Mouse (Mus musculus): Measurements from ENCODE around the gene Sowahd. TPM values are rescaled to one million over a fixed set of nuclear protein-coding genes. Genes with fewer than 3 reads are reported as not detected.
A peak's percentile ranks its signal among the peaks of the same experiment; 100 is the strongest.
"Not testable (repeated sequence)": the region's sequence is repeated elsewhere in the genome, so short reads cannot be mapped to it uniquely, and the experiment has no call there.

The Sowahd gene
- polyA plus RNA-seq, 1 experiment from 2014 or later: not detected

- Histone ChIP-seq H3K27ac (no peak overlapping the region), H3K9ac (no peak overlapping the region), H3K9me3 (no peaks in the 10 kb centered on the region), H3K27me3 (no peaks in the 10 kb centered on the region), H3K4me1 (no peaks in the 10 kb centered on the region), H3K36me3 (replicated peaks) (no peaks in the 10 kb centered on the region), H3K4me3 (replicated peaks) (no peak overlapping the region), H3K4me2 (no peak overlapping the region)
- ATAC-seq (ENCODE audit: low FRiP score): no peak; the same call in 1 of the 2 replicates
- WGBS: 35% methylated on average over 9 of the region's 9 CpGs
These were observed 25.7 kb downstream of the Sowahd start for GRCm38 (mm10) chrX:37074262-37074892.

- WGBS: 88% methylated on average over 8 of the region's 8 CpGs
These were observed 28.0 kb downstream of the Sowahd start for GRCm38 (mm10) chrX:37076651-37077050.

GRCm38 (mm10) chrX:37080345-37080744 is 31.7 kb downstream of the Sowahd start:
- H3K36me3 ChIP-seq (replicated peaks): peaks cover 19% of the 10 kb centered on the region
- H3K27ac ChIP-seq; ATAC-seq (ENCODE audit: low FRiP score); H3K4me3 ChIP-seq (replicated peaks); H3K4me2 ChIP-seq; H3K27me3 ChIP-seq; H3K9ac ChIP-seq; H3K4me1 ChIP-seq; H3K9me3 ChIP-seq: not testable (repeated sequence)
- 69% methylated on average over 4 of the region's 4 CpGs for WGBS

More at GRCm38 (mm10) chrX:37076651-37077050, 28.0 kb downstream of the Sowahd start:
- H3K4me1 ChIP-seq: no peaks in the 10 kb centered on the region
- ATAC-seq (ENCODE audit: low FRiP score): no peak
- no peak overlapping the region for H3K4me3 ChIP-seq (replicated peaks)
- H3K9ac ChIP-seq: no peak overlapping the region
- H3K27me3 ChIP-seq: no peaks in the 10 kb centered on the region
- peaks cover 12% of the 10 kb centered on the region for H3K36me3 ChIP-seq (replicated peaks)
- H3K4me2 ChIP-seq: no peak overlapping the region
- no peak overlapping the region for H3K27ac ChIP-seq
- no peaks in the 10 kb centered on the region for H3K9me3 ChIP-seq

- Histone ChIP-seq H3K4me3 (replicated peaks) (no peak overlapping the region), H3K27me3 (no peaks in the 10 kb centered on the region), H3K27ac (no peak overlapping the region), H3K4me2 (no peak overlapping the region), H3K9me3 (no peaks in the 10 kb centered on the region), H3K4me1 (peaks cover 10% of the 10 kb centered on the region), H3K36me3 (replicated peaks) (peaks cover 19% of the 10 kb centered on the region), H3K9ac (no peak overlapping the region)
- ATAC-seq (ENCODE audit: low FRiP score): no peak
- 61% methylated on average over 6 of the region's 6 CpGs for WGBS
These were observed 32.5 kb downstream of the Sowahd start for GRCm38 (mm10) chrX:37081194-37081593.

DNA sequence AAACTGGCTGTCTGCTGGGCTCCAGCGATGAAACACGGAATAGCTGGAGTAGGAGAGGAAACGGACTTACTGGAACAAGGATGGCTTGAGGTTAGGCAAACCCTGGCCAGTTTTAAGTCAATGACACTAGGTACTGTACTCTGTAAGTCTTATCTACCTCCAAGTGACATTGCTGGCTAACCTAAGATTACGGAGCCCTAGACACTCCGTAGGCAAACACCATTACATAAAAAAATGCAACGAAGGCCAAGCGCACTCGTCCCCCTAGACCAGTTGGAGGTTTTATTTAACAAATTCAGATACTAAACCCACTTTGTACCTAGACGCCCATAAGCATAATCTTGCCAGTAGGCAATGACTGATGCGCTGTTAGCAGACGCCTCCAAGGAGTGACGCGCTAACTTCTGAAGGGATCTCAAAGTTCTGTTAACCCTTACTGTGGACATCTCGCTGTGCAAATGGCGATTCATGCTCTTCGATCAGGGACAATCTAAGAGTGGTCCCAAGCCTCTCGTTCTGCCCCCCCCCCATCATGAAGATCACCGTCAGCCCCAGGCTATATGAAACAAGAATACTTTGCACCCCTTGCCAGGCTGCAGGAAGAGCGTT is 35.8 kb downstream of the Sowahd start:
- Histone ChIP-seq H3K9ac (peak overlapping the region; percentile 75), H3K27me3 (no peaks in the 10 kb centered on the region), H3K4me3 (replicated peaks) (peak overlapping the region; percentile 54), H3K36me3 (replicated peaks) (peaks cover 19% of the 10 kb centered on the region), H3K4me2 (peak overlapping the region; percentile 60), H3K9me3 (no peaks in the 10 kb centered on the region), H3K27ac (peak overlapping the region; percentile 85), H3K4me1 (peaks cover 10% of the 10 kb centered on the region)
- WGBS: 15% methylated on average over 19 of the region's 19 CpGs
- ATAC-seq (ENCODE audit: low FRiP score): peak; percentile 39

DNA sequence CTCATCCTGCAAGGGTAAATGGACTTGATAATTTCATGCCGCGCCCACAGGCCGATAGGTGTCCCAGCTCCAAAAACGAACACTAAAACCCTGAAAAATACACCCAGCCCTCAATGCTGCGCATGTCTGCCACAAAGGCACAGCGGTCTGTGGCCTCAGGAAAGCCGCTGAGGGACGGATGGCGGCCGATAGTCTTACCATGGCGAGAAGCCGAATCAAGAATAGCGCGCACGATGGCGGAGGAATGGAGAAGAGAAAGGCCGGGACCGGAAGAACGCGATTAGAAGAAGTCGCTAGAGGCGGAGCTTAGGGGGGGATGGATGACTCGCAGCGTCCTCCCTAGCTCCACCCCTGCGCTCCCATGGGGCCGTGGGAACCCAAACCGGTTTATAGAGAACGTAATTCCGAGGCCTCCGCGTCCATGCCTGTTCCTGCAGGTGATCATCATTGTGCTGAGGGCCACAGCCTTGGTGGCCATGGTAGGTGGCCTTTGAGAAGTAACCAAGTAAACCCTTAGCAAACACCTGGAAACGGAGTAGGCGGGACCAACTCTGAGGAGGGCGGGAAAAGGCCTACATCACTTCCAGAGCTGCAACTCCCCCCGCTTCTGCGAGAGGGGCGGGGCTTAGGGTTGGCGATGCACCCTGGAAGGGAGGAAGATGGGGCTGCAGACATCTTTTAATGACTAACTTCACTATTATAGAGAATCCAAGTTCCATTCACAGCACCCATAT is 36.4 kb downstream of the Sowahd start, which contains the start of gene Rpl39:
Gene Rpl39 (minus strand): TSS at position 476 of the 734 bp plus-strand sequence.
- Histone ChIP-seq H3K4me1 (peaks cover 10% of the 10 kb centered on the region), H3K4me2 (peak within 1 kb of the TSS; percentile 60), H3K9ac (peak within 1 kb of the TSS; percentile 75), H3K36me3 (replicated peaks) (peaks cover 17% of the 10 kb centered on the region), H3K27me3 (no peaks in the 10 kb centered on the region), H3K27ac (peak within 1 kb of the TSS; percentile 85), H3K9me3 (no peaks in the 10 kb centered on the region), H3K4me3 (replicated peaks) (peak within 1 kb of the TSS; percentile 54)
- WGBS: 18% methylated on average over 38 of the region's 38 CpGs
- peak; percentile 96 for ATAC-seq (ENCODE audit: low FRiP score)

GRCm38 (mm10) chrX:37085665-37086064 is 37.0 kb downstream of the Sowahd start:
- no peak overlapping the region for H3K9ac ChIP-seq
- WGBS: 33% methylated on average over 9 of the region's 9 CpGs
- H3K4me3 ChIP-seq (replicated peaks): peak overlapping the region; percentile 54
- peaks cover 15% of the 10 kb centered on the region for H3K36me3 ChIP-seq (replicated peaks)
- no peak for ATAC-seq (ENCODE audit: low FRiP score)
- no peaks in the 10 kb centered on the region for H3K27me3 ChIP-seq
- peak overlapping the region; percentile 85 for H3K27ac ChIP-seq
- peak overlapping the region; percentile 47 for H3K4me2 ChIP-seq
- H3K4me1 ChIP-seq: peaks cover 10% of the 10 kb centered on the region
- H3K9me3 ChIP-seq: no peaks in the 10 kb centered on the region

GRCm38 (mm10) chrX:37088778-37089177 is 40.1 kb downstream of the Sowahd start:
- ATAC-seq (ENCODE audit: low FRiP score): no peak
- no peaks in the 10 kb centered on the region for H3K27me3 ChIP-seq
- H3K27ac ChIP-seq: no peak overlapping the region
- no peaks in the 10 kb centered on the region for H3K4me1 ChIP-seq
- no peaks in the 10 kb centered on the region for H3K9me3 ChIP-seq
- H3K4me3 ChIP-seq (replicated peaks): no peak overlapping the region
- WGBS: 88% methylated on average over 1 of the region's 1 CpGs
- H3K9ac ChIP-seq: no peak overlapping the region
- H3K36me3 ChIP-seq (replicated peaks): no peaks in the 10 kb centered on the region; the same call in 1 of the 2 replicates
- H3K4me2 ChIP-seq: no peak overlapping the region

- ATAC-seq (ENCODE audit: low FRiP score): no peak
- Histone ChIP-seq H3K4me1 (no peaks in the 10 kb centered on the region), H3K4me3 (replicated peaks) (no peak overlapping the region), H3K27ac (no peak overlapping the region), H3K9me3 (no peaks in the 10 kb centered on the region), H3K9ac (no peak overlapping the region), H3K36me3 (replicated peaks) (no peaks in the 10 kb centered on the region; the same call in 1 of the 2 replicates), H3K4me2 (no peak overlapping the region), H3K27me3 (no peaks in the 10 kb centered on the region)
- 98% methylated on average over 3 of the region's 3 CpGs for WGBS
These were observed 42.8 kb downstream of the Sowahd start for GRCm38 (mm10) chrX:37091457-37091856.

DNA sequence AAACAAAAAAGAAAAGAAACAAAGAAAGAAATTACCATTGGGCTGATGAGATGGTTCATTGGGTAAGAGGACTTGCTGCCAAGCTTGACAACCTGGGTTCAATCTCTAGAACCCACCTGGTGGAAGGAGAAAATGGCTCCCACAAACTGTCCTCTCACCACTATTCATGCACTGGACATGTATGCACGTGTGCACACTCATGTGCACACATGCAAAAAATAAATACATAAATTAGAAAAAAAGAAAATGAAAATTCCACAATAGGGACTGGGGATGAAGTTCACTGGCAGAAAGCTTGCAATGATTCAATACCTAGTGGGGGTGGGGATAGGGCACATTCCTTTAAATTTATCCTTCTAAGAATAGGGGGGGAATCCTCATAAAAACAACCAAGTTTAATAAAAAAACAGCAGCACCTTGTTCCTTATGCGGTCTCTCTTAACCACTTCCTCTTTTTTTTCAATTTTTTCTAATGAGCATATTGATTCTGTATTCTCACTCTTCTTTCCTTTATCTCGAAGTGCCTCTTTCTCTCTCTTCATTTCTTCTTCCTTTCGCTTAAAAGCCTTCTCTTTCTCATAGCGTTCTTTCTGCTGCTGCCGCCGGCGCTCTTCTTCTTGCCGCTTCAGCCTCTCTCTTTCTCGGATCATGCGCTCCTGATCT is 46.6 kb downstream of the Sowahd start:
- Histone ChIP-seq H3K27me3 (no peaks in the 10 kb centered on the region), H3K4me2 (no peak overlapping the region), H3K9me3 (no peaks in the 10 kb centered on the region), H3K9ac (no peak overlapping the region), H3K36me3 (replicated peaks) (peaks cover 17% of the 10 kb centered on the region), H3K4me3 (replicated peaks) (no peak overlapping the region), H3K4me1 (no peaks in the 10 kb centered on the region), H3K27ac (no peak overlapping the region)
- WGBS: 92% methylated on average over 11 of the region's 11 CpGs
- no peak for ATAC-seq (ENCODE audit: low FRiP score)

DNA sequence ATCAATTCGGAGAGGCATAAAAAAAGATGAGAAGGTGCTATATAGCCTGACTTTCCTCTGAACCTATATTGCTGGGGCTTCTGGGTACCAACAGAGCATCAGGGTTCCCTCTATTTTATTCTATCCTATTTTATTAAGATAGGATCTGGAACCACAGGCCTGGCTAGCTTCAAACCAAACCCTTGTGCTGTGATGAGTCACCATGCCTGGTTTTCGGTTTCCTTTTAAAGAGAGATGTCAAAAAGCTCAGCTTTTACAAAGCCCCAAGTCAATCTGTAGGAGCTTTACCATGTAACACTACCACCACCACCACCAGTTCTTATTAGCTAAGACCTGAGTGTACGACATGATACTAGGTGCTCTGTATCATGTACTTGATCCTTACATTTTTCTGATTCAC is 50.0 kb downstream of the Sowahd start:
- Histone ChIP-seq H3K4me2 (no peak overlapping the region), H3K36me3 (replicated peaks) (peaks cover 21% of the 10 kb centered on the region), H3K9ac (no peak overlapping the region), H3K27ac (no peak overlapping the region), H3K4me3 (replicated peaks) (no peak overlapping the region), H3K27me3 (no peaks in the 10 kb centered on the region), H3K4me1 (no peaks in the 10 kb centered on the region), H3K9me3 (no peaks in the 10 kb centered on the region)
- WGBS: 94% methylated on average over 3 of the region's 3 CpGs
- ATAC-seq (ENCODE audit: low FRiP score): no peak
